Mouse (Mus musculus) liver, embryonic 15.5 days (tissue): ENCODE measurements around the gene Inpp4a. TPM values are rescaled to one million over a fixed set of nuclear protein-coding genes. Genes with fewer than 3 reads are reported as not detected.

Experiments used
- ATAC-seq: fragments of 200-750 bp; cut with Nextera tagmentation; 2 replicates; pipeline ENCODE4 v1.8.0; 2017; ENCODE audit warnings: moderate number of reproducible peaks, mild to moderate bottlenecking, moderate library complexity; ENCODE audit not compliant: insufficient read depth
- H3K27ac ChIP-seq: fragments of 300-500 bp; sonication (generic); replicated peaks from 2 replicates; pipeline ENCODE4 v1.5.1; 2015; ENCODE audit warnings: mild to moderate bottlenecking, inconsistent platforms
- H3K27me3 ChIP-seq: fragments of 300-500 bp; sonication (generic); 2 replicates; pipeline ENCODE4 v1.6.1; 2015; ENCODE audit warnings: mild to moderate bottlenecking, inconsistent platforms
- H3K36me3 ChIP-seq: fragments of 300-500 bp; sonication (generic); replicated peaks from 2 replicates; pipeline ENCODE4 v1.6.1; 2015; ENCODE audit warnings: moderate library complexity, mild to moderate bottlenecking, inconsistent platforms
- H3K4me1 ChIP-seq: fragments of 300-500 bp; sonication (generic); replicated peaks from 2 replicates; pipeline ENCODE4 v1.6.1; 2015; ENCODE audit warnings: inconsistent platforms
- H3K4me2 ChIP-seq: fragments of 300-500 bp; sonication (generic); 2 replicates; pipeline ENCODE4 v1.6.1; 2015; ENCODE audit warnings: moderate library complexity, mild to moderate bottlenecking, inconsistent platforms
- H3K4me3 ChIP-seq: fragments of 300-500 bp; sonication (generic); replicated peaks from 2 replicates; pipeline ENCODE4 v1.5.1; 2015; ENCODE audit warnings: mild to moderate bottlenecking, inconsistent platforms
- H3K9ac ChIP-seq: fragments of 300-500 bp; sonication (generic); 2 replicates; pipeline ENCODE4 v1.6.1; 2015; ENCODE audit warnings: moderate library complexity, mild to moderate bottlenecking, inconsistent platforms
- H3K9me3 ChIP-seq: fragments of 300-500 bp; sonication (generic); replicated peaks from 2 replicates; pipeline ENCODE4 v1.6.1; 2016; ENCODE audit warnings: inconsistent platforms
- WGBS: fragments of 180-500 bp; shearing (Covaris S2); methylation state at CpG from one replicate; pipeline ENCODE4 v1.1.7; 2015; ENCODE audit warnings: mixed read lengths; ENCODE audit not compliant: insufficient replicate concordance; 5-methylcytosine and 5-hydroxymethylcytosine counted together
- polyA plus RNA-seq: library from polyadenylated mRNA; unstranded; fragments of >200 nt; fragmentation: Nextera tagmentation; extraction: Ambion mirVana; gene quantifications from 2 replicates; pipeline ENCODE4 v1.2.1, GENCODE M21; 2015

The Inpp4a gene
- polyA plus RNA-seq, 1 experiment from 2014 or later: 4.4 TPM

GRCm38 (mm10) chr1:37384304-37384703 is 84.6 kb downstream of the Inpp4a start:
- Histone ChIP-seq H3K9me3 (no peaks in the 10 kb centered on the region), H3K27ac (no peak overlapping the region), H3K4me3 (no peak overlapping the region), H3K36me3 (0 out of 2 replicates have a peak, but pooled peaks cover 3% of the 10 kb centered on the region), H3K4me2 (no peak overlapping the region), H3K9ac (no peak overlapping the region), H3K27me3 (no peaks in the 10 kb centered on the region), H3K4me1 (no peaks in the 10 kb centered on the region)
- no peak for ATAC-seq
- 53% methylated on average over 3 of the region's 3 CpGs for WGBS

- H3K27me3 ChIP-seq: no peaks in the 10 kb centered on the region
- H3K9ac ChIP-seq: no peak overlapping the region
- H3K27ac ChIP-seq: no peak overlapping the region
- H3K4me2 ChIP-seq: no peak overlapping the region
- no peak overlapping the region for H3K4me3 ChIP-seq
- ATAC-seq: no peak
- no peaks in the 10 kb centered on the region for H3K4me1 ChIP-seq
- H3K36me3 ChIP-seq: 0 out of 2 replicates have a peak, but pooled peaks cover 5% of the 10 kb centered on the region
- no peaks in the 10 kb centered on the region for H3K9me3 ChIP-seq
- 62% methylated on average over 7 of the region's 7 CpGs for WGBS
These were observed 86.8 kb downstream of the Inpp4a start for GRCm38 (mm10) chr1:37386448-37386971.

- no peaks in the 10 kb centered on the region for H3K9me3 ChIP-seq
- H3K27me3 ChIP-seq: no peaks in the 10 kb centered on the region
- no peak overlapping the region for H3K4me2 ChIP-seq
- no peak overlapping the region for H3K9ac ChIP-seq
- no peak overlapping the region for H3K4me3 ChIP-seq
- ATAC-seq: no peak
- 0 out of 2 replicates have a peak, but pooled peaks cover 6% of the 10 kb centered on the region for H3K36me3 ChIP-seq
- H3K4me1 ChIP-seq: no peaks in the 10 kb centered on the region
- H3K27ac ChIP-seq: no peak overlapping the region
- 63% methylated on average over 5 of the region's 5 CpGs for WGBS
These were observed 93.5 kb downstream of the Inpp4a start for GRCm38 (mm10) chr1:37393174-37393573.

- Histone ChIP-seq H3K4me1 (no peaks in the 10 kb centered on the region), H3K9me3 (no peaks in the 10 kb centered on the region), H3K4me3 (no peak overlapping the region), H3K27me3 (no peaks in the 10 kb centered on the region), H3K4me2 (no peak overlapping the region), H3K36me3 (0 out of 2 replicates have a peak, but pooled peaks cover 4% of the 10 kb centered on the region), H3K9ac (no peak overlapping the region), H3K27ac (no peak overlapping the region)
- ATAC-seq: no peak
- 45% methylated on average over 1 of the region's 1 CpGs for WGBS
These were observed 96.8 kb downstream of the Inpp4a start for GRCm38 (mm10) chr1:37396481-37396880.

- ATAC-seq: no peak
- H3K27me3 ChIP-seq: no peaks in the 10 kb centered on the region
- no peak overlapping the region for H3K9ac ChIP-seq
- no peak overlapping the region for H3K27ac ChIP-seq
- 0 out of 2 replicates have a peak, but pooled peaks cover 4% of the 10 kb centered on the region for H3K36me3 ChIP-seq
- WGBS: 70% methylated on average over 3 of the region's 3 CpGs
- no peak overlapping the region for H3K4me2 ChIP-seq
- no peak overlapping the region for H3K4me3 ChIP-seq
- H3K4me1 ChIP-seq: no peaks in the 10 kb centered on the region
- H3K9me3 ChIP-seq: no peaks in the 10 kb centered on the region
These were observed 99.3 kb downstream of the Inpp4a start for GRCm38 (mm10) chr1:37398961-37399360.

GRCm38 (mm10) chr1:37399734-37400133 is 100.1 kb downstream of the Inpp4a start:
- ATAC-seq: no peak
- no peak overlapping the region for H3K9ac ChIP-seq
- 71% methylated on average over 8 of the region's 8 CpGs for WGBS
- no peaks in the 10 kb centered on the region for H3K27me3 ChIP-seq
- no peak overlapping the region for H3K4me3 ChIP-seq
- H3K4me2 ChIP-seq: no peak overlapping the region
- no peaks in the 10 kb centered on the region for H3K9me3 ChIP-seq
- no peaks in the 10 kb centered on the region for H3K4me1 ChIP-seq
- H3K36me3 ChIP-seq: 0 out of 2 replicates have a peak, but pooled peaks cover 4% of the 10 kb centered on the region
- H3K27ac ChIP-seq: no peak overlapping the region

- ATAC-seq: no peak
- no peak overlapping the region for H3K4me2 ChIP-seq
- no peaks in the 10 kb centered on the region for H3K27me3 ChIP-seq
- no peaks in the 10 kb centered on the region for H3K9me3 ChIP-seq
- WGBS: 51% methylated on average over 4 of the region's 4 CpGs
- no peaks in the 10 kb centered on the region for H3K4me1 ChIP-seq
- no peak overlapping the region for H3K9ac ChIP-seq
- no peak overlapping the region for H3K27ac ChIP-seq
- 0 out of 2 replicates have a peak, but pooled peaks cover under 1% of the 10 kb centered on the region for H3K36me3 ChIP-seq
- H3K4me3 ChIP-seq: no peak overlapping the region
These were observed 102.0 kb downstream of the Inpp4a start for GRCm38 (mm10) chr1:37401687-37402086.

GRCm38 (mm10) chr1:37405137-37405536 is 105.5 kb downstream of the Inpp4a start:
- ATAC-seq: no peak
- H3K27ac ChIP-seq: no peak overlapping the region
- WGBS: 55% methylated on average over 2 of the region's 2 CpGs

GRCm38 (mm10) chr1:37407228-37407627 is 107.6 kb downstream of the Inpp4a start:
- Histone ChIP-seq H3K9me3 (no peaks in the 10 kb centered on the region), H3K27me3 (no peaks in the 10 kb centered on the region), H3K4me3 (no peak overlapping the region), H3K4me2 (no peak overlapping the region), H3K36me3 (no peaks in the 10 kb centered on the region), H3K4me1 (no peaks in the 10 kb centered on the region), H3K27ac (no peak overlapping the region), H3K9ac (no peak overlapping the region)
- ATAC-seq: no peak
- WGBS: 63% methylated on average over 8 of the region's 8 CpGs

More at GRCm38 (mm10) chr1:37405137-37405536, 105.5 kb downstream of the Inpp4a start:
- no peaks in the 10 kb centered on the region for H3K4me1 ChIP-seq
- H3K9ac ChIP-seq: no peak overlapping the region
- H3K4me3 ChIP-seq: no peak overlapping the region
- no peaks in the 10 kb centered on the region for H3K36me3 ChIP-seq
- H3K9me3 ChIP-seq: no peaks in the 10 kb centered on the region
- H3K4me2 ChIP-seq: no peak overlapping the region
- H3K27me3 ChIP-seq: no peaks in the 10 kb centered on the region

- H3K36me3 ChIP-seq: no peaks in the 10 kb centered on the region
- no peak overlapping the region for H3K4me3 ChIP-seq
- no peak for ATAC-seq
- no peaks in the 10 kb centered on the region for H3K9me3 ChIP-seq
- no peaks in the 10 kb centered on the region for H3K27me3 ChIP-seq
- no peak overlapping the region for H3K27ac ChIP-seq
- H3K4me1 ChIP-seq: no peaks in the 10 kb centered on the region
- H3K9ac ChIP-seq: no peak overlapping the region
- H3K4me2 ChIP-seq: no peak overlapping the region
- 64% methylated on average over 8 of the region's 8 CpGs for WGBS
These were observed 108.4 kb downstream of the Inpp4a start for GRCm38 (mm10) chr1:37408059-37408458.

GRCm38 (mm10) chr1:37408678-37409077 is 109.0 kb downstream of the Inpp4a start:
- ATAC-seq: no peak
- no peak overlapping the region for H3K9ac ChIP-seq
- H3K4me1 ChIP-seq: no peaks in the 10 kb centered on the region
- WGBS: 53% methylated on average over 3 of the region's 3 CpGs
- no peaks in the 10 kb centered on the region for H3K36me3 ChIP-seq
- H3K9me3 ChIP-seq: no peaks in the 10 kb centered on the region
- no peak overlapping the region for H3K4me3 ChIP-seq
- H3K27me3 ChIP-seq: no peaks in the 10 kb centered on the region
- no peak overlapping the region for H3K4me2 ChIP-seq
- H3K27ac ChIP-seq: no peak overlapping the region

- ATAC-seq: no peak
- H3K4me1 ChIP-seq: no peaks in the 10 kb centered on the region
- no peak overlapping the region for H3K27ac ChIP-seq
- no peaks in the 10 kb centered on the region for H3K36me3 ChIP-seq
- no peaks in the 10 kb centered on the region for H3K9me3 ChIP-seq
- no peaks in the 10 kb centered on the region for H3K27me3 ChIP-seq
- H3K9ac ChIP-seq: no peak overlapping the region
- no peak overlapping the region for H3K4me2 ChIP-seq
- H3K4me3 ChIP-seq: no peak overlapping the region
These were observed 110.0 kb downstream of the Inpp4a start for GRCm38 (mm10) chr1:37409647-37410046.
